Mouse (Mus musculus) right cerebral cortex, postnatal 36 days (tissue): Measurements from ENCODE around the gene Upf3b.
"Not testable (repeated sequence)": the region's sequence is repeated elsewhere in the genome, so short reads cannot be mapped to it uniquely, and the experiment has no call there.

Experiments used
- DNase-seq, 2 experiments: peaks; one replicate each; pipeline ENCODE4 v3.0.0; 2022; ENCODE audit warnings: low spot score in 2 of 2, mixed read lengths in 1 of 2

Upf3b gene

DNA sequence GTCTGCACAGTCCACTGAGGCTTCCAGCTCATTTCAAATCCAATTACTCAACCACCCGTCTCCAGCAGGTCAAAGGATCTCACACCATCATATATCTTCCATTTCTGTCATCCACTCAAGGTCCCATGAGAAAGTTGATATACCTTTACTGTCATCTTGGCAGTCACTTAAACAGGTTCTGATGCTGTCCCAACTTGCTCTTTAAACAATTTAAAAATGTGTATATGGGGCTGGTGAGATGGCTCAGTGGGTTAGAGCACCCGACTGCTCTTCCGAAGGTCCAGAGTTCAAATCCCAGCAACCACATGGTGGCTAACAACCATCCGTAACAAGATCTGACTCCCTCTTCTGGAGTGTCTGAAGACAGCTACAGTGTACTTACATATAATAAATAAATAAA lies 29.8 kb downstream of the Upf3b start:
- not testable (repeated sequence) for DNase-seq

GRCm38 (mm10) chrX:37076651-37077050 lies 33.5 kb downstream of the Upf3b start:
- no peak for DNase-seq

- peak; percentile 16 to 40 for DNase-seq
Observed at GRCm38 (mm10) chrX:37074262-37074892, 35.7 kb downstream of the Upf3b start.

DNA sequence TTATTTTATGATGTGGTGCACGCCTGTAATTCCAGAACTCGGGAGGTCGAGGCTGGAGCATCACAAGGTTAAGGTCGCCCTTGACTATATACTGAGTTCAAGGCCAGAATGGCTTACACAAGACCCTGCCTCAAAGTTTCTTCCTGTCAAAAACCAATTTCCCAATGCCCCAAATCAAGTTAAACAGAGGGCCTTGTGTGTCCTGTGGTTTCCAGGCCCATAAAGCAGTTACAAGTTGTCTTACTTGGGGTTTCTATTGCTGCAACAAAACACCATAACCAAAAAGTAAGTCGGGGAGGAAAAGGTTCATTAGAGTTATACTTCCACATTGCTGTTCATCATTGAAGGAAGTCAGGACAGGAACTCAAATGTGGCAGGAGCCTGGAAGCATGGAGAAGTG lies 41.4 kb downstream of the Upf3b start:
- no peak for DNase-seq

DNA sequence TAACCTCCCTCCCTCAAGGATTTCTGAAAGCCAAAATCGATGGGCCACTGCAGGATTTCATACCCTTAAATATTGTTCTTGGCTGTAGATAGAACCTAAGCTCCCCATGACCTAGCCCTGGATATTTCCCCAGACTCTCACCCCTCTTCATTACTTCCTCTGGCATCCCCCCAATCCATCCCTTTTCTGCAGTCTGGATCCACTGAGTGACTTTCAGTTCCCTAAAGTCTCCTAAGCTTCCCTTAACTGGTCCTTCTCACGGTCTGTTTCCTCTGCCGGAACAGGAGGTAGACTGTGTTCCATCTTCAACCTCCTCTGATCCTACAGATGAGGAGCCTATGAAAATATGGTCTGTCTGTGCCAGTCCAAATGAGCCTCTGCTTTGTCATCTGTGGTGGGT lies 42.8 kb downstream of the Upf3b start:
- no peak for DNase-seq

DNA sequence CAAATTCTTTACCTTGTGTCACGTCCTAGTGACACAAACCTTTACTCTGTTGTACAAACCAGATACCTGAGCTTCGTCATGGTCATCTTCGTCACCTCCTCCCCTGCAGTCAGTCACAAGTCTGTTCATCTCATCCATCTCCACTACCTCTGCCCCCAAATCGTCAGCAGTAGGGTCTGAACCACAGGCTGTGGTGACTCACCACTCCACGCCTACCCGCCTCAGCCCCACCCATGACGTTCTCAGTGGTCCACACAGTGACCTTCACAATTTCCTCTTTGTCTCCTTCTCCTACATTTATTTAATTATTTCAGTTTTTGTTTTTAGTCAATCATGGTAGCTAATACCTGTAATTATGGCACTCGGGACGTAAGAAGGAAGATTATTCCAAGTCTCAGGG lies 46.2 kb downstream of the Upf3b start:
- no peak for DNase-seq

DNA sequence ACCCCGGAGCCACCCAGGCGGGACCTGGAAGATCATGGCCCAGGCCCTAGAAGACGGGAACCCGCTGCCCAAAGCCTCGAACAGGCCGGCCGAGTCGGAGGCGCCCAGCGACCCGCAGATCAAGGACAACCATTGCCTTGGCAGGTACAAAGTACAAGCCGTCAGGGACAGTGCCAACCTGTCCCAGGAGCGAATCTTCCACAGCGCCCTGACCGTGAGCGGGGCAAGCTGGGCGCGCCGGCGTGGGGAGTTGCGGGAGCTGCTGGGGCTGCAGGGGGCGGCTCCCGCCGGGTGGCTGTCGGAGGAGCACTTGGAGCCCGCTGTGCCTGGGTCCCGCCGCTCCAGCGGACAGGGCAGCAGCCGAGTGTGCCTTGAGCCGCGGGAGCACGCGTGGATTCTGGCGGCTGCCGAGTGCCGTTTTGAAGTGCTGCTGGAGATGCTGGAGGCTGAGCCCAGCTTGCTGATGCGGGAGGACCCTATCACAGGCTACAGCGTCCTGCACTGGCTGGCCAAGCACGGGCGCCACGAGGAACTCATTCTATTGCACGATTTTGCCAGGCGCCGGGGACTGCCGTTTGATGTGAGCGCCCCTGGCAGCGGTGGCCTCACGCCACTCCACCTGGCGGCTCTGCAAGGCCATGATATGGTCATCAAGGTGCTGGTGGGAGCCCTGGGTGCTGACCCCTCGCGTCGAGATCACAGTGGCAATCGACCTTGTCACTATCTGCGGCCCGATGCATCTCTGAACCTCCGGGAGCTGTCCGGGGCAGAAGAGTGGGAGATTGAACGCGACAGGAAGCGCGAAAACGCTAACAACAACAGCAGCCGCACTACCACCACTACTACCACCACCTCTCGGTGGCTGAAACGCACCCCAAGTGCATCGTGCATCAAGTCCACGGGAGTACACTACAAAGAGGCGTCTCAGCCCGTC lies 61.0 kb downstream of the Upf3b start:
- no peak for DNase-seq

- DNase-seq, result no peak
Observed at GRCm38 (mm10) chrX:37048066-37048889, 61.8 kb downstream of the Upf3b start, which contains the start of gene Sowahd. Sowahd (plus strand) TSS chrX:37048845.

GRCm38 (mm10) chrX:37042726-37043125 lies 67.4 kb downstream of the Upf3b start:
- peak; percentile 9 to 29 for DNase-seq
